Mouse (Mus musculus): ENCODE results near the gene Fgfr2. TPM values are rescaled to one million over a fixed set of nuclear protein-coding genes. Genes with fewer than 3 reads are reported as not detected.

Gene Fgfr2
- total RNA-seq, 2 experiments from 2014 or later, result 190 to 480 TPM

- no peak for DNase-seq
These were observed 234.5 kb downstream of the Fgfr2 start for GRCm38 (mm10) chr7:132888518-132889249.

GRCm38 (mm10) chr7:132888052-132888451, 235.1 kb downstream of the Fgfr2 start:
- no peak for DNase-seq

- no peak for DNase-seq
These were observed 235.9 kb downstream of the Fgfr2 start for GRCm38 (mm10) chr7:132887019-132887804.

- no peak for DNase-seq
These were observed 239.1 kb downstream of the Fgfr2 start for GRCm38 (mm10) chr7:132884031-132884430.

DNA sequence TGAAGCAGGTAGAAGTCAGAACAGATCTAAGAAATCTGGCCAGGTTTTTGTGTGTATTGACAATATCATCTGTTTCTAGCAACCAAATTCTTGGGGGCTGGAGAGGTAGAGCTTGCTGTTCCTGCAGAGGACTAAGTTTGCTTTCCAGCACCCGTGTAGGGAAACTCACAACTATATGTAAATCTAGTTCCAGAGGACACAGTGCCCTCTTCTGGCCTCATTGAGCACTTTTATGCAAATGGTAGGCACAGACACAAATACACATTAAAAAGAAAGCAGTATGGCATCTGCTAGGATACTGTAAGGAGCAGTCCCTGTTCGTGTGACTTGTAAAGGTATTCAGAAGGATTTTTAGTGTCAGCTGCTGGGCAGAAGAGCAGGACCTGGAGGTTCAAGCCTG, 240.8 kb downstream of the Fgfr2 start:
- no peak for DNase-seq

DNA sequence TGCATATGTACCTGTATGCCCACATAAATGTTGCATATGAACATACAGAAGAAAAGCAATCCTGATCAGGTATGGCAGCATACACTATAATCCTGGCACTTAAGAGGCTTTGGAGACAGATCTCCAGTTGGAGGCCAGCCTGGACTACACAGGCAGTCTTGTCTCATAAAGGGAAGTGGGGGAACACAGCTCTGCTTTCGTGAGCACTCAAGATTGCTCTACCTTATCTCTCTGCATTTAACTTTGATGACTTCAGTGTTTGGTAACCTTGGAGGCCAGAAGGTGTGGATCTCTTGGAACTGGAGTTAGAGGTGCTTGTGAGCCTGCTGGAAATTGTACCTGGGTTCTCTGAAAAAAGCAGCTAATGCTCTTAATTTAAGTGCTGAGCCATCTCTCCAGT, 242.9 kb downstream of the Fgfr2 start:
- no peak for DNase-seq

DNA sequence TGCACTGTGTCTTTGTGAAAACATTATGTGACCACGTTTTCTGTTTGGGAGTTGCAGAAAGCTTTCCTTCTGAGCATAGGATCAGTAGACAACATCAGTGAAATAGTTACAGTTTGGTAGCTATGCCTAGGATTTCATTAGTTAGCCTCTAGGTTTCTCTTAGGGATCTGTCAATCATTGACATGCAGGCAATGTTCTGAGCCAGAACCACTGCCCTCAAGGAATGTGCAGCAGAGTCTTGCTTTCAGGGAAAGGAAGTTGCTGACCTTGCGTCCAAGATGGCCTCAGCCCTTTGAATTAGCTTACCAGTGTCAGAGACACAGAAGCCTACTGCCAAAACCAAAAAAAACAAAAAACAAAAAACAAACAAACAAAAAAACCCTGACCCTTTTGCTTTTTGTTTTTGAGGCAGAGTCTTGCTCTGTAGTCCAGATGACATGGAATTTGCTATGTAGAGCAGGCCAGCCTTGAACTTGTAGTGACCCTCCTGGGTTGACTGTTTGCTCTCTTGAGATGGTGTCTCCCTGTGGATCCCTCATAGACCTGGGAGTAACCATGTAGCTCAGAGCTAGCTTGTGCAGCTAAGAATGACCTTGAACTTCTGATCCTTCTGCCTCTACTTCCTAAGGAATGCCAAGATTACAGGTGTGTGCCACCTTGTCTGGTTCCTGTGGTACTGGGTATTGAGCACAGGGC, 247.6 kb downstream of the Fgfr2 start:
- DNase-seq, result no peak

GRCm38 (mm10) chr7:132873043-132873442, 250.1 kb downstream of the Fgfr2 start:
- DNase-seq, result no peak

DNA sequence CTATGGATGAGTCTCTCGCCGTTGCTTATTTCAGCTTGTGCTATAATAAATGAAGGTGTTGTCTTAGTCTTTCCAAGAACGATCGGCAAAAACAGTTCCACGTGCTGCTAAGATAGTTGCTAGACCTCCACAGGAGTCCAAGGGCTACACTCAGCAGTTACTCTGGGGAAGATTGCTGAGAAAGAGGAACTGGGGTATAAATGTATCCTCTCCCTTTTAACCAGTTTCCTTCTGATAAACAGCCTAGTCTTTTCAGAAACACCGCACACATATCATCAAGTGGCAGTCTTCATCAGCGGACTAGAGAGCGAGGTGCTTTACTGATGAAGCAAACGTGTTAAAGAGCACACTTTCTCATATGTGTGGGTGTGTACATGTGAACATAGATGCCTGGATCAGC, 256.8 kb downstream of the Fgfr2 start:
- no peak for DNase-seq

DNA sequence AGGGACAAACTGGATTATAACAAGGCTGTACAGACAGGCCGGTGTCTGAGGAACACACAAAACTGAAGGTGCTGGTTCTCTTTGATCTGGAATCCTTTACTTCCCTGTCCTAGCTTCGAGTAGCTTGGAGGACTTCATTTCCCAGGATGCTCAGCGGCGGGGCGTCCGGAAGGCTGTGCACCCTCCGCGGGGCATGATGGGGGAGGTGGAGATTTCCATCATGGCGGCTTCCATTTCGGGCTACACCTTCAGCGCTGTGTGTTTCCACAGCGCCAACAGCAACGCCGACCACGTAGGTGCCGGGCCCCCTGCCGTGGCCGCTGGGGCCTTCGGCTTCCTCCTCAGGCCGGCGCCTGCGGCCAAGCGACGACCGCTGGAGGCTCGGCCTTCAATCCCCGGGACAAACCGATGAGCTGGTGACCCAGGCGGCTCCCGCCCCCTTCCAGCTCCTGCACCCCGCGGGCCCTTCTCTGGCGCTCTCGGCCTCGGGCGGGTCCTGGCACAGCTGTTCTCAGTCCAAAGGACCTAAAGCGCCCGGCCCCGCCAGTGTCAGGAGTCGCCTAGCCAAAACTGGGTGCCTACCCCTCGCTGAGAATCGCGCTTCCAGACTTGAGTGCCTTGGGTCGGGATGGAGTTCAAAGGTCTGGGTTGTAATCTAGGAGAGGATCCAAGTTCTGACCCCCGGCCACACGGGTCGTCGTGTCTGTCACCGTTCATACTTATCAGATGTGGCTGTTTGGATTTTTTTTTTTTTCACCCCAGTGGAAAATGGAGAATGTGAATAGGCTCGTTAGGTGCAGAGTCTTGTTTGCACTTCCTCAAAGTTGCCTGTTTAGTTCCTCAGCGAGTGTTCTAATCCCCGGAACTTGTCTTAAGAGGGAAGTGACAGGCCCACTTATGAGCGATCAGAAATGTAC, 263.9 kb downstream of the Fgfr2 start, which contains the start of gene Abraxas2:
TSS of gene Abraxas2 (plus strand) at position 184 of the 917 bp plus-strand sequence.
- DNase-seq, result peak; percentile 94 to 97

DNA sequence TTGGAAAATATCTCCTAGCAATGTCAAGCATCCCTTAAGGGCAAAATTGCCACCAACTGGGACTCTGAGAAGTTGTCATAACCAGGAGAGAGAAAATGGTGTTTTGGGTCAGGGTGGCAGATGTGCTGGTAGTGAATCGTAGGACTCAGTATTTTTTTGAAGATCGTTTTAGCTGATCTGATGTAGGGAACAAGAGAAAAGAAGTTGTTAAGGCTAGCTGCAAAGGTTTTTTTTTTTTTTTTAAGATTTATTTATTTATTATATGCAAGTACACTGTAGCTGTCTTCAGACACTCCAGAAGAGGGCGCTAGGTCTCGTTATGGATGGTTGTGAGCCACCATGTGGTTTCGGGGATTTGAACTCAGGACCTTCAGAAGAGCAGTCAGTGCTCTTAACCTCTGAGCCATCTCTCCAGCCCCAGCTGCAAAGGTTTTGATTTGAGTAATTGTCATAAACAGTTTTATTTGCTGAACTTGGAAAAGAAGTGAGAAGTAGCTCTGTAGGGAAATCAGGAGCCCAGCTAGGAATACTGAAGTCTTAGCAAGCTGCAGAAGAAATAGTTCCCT, 265.0 kb downstream of the Fgfr2 start:
- no peak for DNase-seq

- DNase-seq, result no peak
These were observed 267.1 kb downstream of the Fgfr2 start for GRCm38 (mm10) chr7:132856083-132856482.

- no peak for DNase-seq
These were observed 269.2 kb downstream of the Fgfr2 start for GRCm38 (mm10) chr7:132853946-132854345.

DNA sequence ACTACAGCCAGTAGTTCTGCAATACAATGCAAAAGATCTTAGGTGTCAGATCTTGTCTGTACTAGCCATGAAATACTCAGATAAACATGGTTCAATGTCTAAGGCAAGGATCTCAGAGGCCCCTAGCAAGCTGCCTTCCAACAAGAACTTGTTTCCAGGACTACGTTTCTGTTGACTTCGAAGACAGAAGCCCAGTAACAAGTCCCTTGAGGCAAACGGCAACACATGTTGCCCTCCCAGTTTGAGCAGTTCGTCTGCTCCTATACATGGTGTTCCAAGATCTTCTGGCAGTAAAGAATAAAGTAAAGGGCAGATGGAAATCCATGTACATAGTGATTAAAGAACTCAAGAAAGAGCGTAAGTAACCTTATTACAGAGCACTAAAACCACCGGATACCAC, 269.8 kb downstream of the Fgfr2 start:
- no peak for DNase-seq

DNA sequence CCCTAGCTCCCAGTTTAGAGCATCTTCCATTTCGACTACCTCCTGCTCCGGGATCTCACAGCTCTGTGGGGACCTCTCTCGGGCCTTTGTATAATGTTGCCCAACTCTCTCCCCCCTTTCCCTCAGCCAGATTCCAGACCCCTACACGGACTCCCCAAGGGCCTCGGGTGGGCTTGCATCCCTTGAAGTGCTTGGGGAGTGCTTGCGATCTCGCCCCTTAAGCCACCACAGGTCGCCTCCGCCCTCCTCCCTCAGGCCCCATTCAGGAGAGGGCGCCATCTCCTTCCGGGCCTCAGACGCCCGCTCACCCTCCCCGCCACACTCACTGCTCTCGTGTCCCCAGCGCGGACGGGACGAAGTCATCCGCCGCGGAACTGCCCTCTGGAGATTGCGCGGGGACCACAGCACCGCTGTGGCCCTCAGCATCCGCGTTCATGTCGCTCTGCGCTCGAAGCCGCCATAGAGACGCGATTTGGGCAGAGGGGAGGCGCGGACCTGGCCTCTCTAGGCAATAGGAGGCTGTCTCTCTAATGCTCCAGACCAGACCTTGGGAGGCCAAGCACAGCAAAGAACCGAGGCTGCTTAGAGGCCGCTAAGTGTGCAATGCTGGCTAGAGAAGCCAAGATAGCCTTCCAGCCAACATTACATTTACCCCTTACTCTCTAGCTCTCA, 270.8 kb downstream of the Fgfr2 start, which contains the start of gene Eef1akmt2:
TSS of gene Eef1akmt2 (minus strand) at position 501 of the 672 bp plus-strand sequence.
- DNase-seq, result peak; percentile 87 to 89

GRCm38 (mm10) chr7:132843152-132843551, 280.0 kb downstream of the Fgfr2 start:
- no peak for DNase-seq

GRCm38 (mm10) chr7:132842455-132842854, 280.7 kb downstream of the Fgfr2 start:
- DNase-seq, result no peak

GRCm38 (mm10) chr7:132841287-132841686, 281.9 kb downstream of the Fgfr2 start:
- no peak for DNase-seq

DNA sequence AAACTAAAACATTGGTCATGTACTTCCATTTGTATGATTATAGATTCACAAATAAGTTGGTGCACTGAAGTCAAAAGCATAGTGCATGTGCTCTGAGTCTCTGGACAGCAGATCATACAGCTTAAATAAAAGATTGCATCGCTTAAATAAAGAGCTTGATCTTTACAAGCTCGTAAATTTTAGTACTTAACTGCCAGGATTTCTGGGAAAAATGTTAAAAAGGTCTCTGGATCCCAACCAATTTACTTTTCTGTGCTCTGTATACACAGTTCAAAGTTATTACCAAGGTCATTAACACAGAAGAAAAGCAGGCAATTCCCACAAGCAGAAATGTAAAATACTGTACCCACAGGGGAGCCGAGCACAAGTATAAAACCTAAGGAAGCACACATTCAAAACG, 292.2 kb downstream of the Fgfr2 start:
- DNase-seq, result no peak

DNA sequence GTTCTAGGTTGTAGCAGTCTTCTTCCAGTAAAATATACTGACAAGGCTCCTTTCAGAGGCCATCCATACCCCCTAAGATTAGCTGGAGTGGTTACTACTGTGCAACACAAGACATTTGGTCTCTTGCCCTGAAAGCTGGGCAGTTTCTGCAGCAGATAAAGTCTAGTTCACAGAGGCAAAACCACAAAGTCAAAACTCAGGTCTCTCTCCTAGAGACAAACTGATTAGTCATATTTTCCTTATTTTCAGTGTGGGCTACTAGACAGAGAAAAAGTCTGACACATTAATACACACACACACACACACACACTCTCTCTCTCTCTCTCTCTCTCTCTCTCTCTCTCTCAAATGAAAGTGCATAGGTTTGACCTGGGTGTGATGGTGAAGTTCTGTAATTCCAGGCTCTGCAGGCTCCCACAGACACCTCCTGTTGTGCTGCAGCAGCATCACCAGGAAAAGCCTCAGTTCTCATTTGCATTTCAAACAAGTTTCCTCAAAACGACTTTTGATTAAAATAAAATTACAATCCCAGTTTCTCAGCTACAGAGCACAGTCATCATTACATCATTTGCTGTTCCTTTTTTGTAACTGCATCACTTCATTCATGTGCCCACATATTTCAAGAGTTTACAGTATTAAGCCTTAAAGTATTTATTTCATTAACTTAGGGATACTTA, 298.7 kb downstream of the Fgfr2 start:
- no peak for DNase-seq

Measured in adrenal gland, postnatal 36 days (tissue).